Mouse (Mus musculus): Measurements from ENCODE around the gene E330009J07Rik. TPM values are rescaled to one million over a fixed set of nuclear protein-coding genes. Genes with fewer than 3 reads are reported as not detected.

Gene E330009J07Rik
- polyA plus RNA-seq (2016; fragmentation: Nextera tagmentation; extraction: Ambion mirVana) = 5.0 and 5.5 TPM in 2 replicates

DNA sequence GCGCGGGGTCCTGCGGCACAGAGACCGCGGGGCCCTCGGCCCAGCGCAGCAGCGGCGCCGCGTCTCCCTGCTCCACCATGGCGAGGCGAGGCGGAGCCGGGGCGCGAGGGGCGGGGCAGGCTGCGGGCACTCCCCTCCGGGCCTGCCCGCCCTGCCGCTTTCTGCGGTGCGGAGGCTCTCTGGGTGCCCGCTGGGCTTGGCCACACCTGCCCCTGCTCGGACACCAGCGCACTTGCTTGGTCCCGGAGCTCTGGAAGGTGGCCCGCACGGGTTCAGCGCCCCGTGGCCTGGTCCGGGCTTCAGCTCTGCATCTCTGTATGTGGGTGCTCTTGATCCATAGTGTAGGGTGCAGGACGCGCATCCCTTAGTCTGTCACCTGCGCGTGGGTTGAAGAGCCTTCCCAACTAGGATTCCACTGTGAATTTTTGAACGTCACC lies at the start of gene E330009J07Rik:
Gene E330009J07Rik, minus strand, starts transcription at position 89 of the 437 bp plus-strand sequence.
- Histone ChIP-seq H3K27ac (ENCODE audit: poor library complexity, severe bottlenecking) (no peak within 1 kb of the TSS), H3K9me3 (replicated peaks) (no peaks in the 10 kb centered on the region), H3K4me3 (peak within 1 kb of the TSS; percentile 66), H3K9ac (peak within 1 kb of the TSS; percentile 74), H3K4me1 (replicated peaks) (0 out of 2 replicates have a peak, but pooled peaks cover 6% of the 10 kb centered on the region), H3K36me3 (no peaks in the 10 kb centered on the region), H3K27me3 (replicated peaks) (peaks cover 24% of the 10 kb centered on the region), H3K4me2 (peak within 1 kb of the TSS; percentile 91)
- ATAC-seq (ENCODE audit: insufficient number of reproducible peaks, low FRiP score) = peak; percentile 89
- WGBS = 1% methylated on average over 38 of the region's 38 CpGs

DNA sequence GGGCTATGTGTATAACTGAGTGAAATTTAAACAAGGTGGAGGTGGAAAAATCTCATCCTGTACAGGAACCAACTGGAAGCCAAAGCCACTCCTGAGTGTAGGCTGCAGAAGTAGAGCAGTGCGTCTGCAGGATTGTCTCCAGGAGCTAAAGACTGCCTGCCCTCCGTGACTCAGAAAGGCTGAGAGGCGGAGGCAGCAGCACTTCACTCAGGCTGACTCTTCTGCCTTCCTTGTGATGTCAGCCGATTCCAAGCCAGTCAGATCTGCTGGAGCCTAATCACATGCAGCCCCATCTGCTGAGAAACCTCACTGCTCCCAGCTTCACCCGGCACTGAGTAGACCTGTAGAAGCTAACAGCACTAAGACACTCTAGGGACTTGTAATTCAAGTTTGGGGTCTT lies 46.4 kb upstream of the E330009J07Rik start:
- peaks cover 55% of the 10 kb centered on the region for H3K36me3 ChIP-seq
- 89% methylated on average over 5 of the region's 5 CpGs for WGBS
- no peaks in the 10 kb centered on the region for H3K9me3 ChIP-seq (replicated peaks)
- H3K4me3 ChIP-seq = no peak overlapping the region
- H3K9ac ChIP-seq = no peak overlapping the region
- no peak overlapping the region for H3K27ac ChIP-seq (ENCODE audit: poor library complexity, severe bottlenecking)
- H3K27me3 ChIP-seq (replicated peaks) = no peaks in the 10 kb centered on the region
- H3K4me1 ChIP-seq (replicated peaks) = no peaks in the 10 kb centered on the region
- no peak for ATAC-seq (ENCODE audit: insufficient number of reproducible peaks, low FRiP score)
- H3K4me2 ChIP-seq = no peak overlapping the region

DNA sequence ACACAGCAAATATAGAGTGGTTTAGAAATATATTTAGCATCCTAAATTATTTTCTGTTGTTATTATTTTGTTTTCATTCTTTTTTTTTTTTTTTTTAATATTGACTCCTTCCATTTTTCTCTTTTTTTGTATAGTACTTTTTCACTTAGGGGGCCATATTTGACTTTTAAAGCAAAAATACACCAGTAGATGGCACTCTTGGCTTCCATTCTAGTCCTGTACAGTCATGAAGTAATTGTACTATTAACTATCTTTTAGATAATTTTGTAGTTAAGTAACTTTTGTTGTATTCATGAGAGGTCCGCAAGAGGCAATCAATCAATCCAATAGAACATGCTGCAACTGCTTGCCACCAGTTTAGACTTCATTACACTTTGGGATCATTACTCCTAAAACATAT lies 43.8 kb upstream of the E330009J07Rik start:
- Histone ChIP-seq H3K9ac (no peak overlapping the region), H3K4me1 (replicated peaks) (no peaks in the 10 kb centered on the region), H3K4me2 (no peak overlapping the region), H3K36me3 (peaks cover 66% of the 10 kb centered on the region), H3K27me3 (replicated peaks) (no peaks in the 10 kb centered on the region), H3K27ac (ENCODE audit: poor library complexity, severe bottlenecking) (no peak overlapping the region), H3K4me3 (no peak overlapping the region), H3K9me3 (replicated peaks) (no peaks in the 10 kb centered on the region)
- 80% methylated on average over 1 of the region's 1 CpGs for WGBS
- no peak for ATAC-seq (ENCODE audit: insufficient number of reproducible peaks, low FRiP score)

DNA sequence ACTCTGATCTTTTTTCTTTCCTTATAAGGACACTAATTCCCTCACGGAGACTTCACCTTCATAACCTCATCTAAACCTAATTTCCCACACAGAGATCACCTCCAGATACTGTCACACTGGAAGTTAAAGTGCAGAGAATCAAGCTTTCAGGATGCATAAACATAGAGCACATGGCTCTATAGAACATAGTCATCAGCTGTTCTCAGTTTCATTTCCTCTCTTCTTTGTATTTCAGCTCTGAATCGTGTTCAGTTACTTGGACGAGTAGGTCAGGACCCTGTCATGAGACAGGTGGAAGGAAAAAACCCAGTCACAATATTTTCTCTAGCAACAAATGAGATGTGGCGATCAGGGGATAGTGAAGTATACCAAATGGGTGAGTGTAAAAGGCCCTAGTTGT lies 40.2 kb upstream of the E330009J07Rik start:
- H3K9me3 ChIP-seq (replicated peaks) = no peaks in the 10 kb centered on the region
- H3K27me3 ChIP-seq (replicated peaks) = no peaks in the 10 kb centered on the region
- no peak overlapping the region for H3K4me2 ChIP-seq
- peaks cover 4% of the 10 kb centered on the region for H3K4me1 ChIP-seq (replicated peaks)
- H3K9ac ChIP-seq = no peak overlapping the region
- 85% methylated on average over 4 of the region's 4 CpGs for WGBS
- H3K4me3 ChIP-seq = no peak overlapping the region
- no peak for ATAC-seq (ENCODE audit: insufficient number of reproducible peaks, low FRiP score)
- peaks cover 55% of the 10 kb centered on the region for H3K36me3 ChIP-seq
- no peak overlapping the region for H3K27ac ChIP-seq (ENCODE audit: poor library complexity, severe bottlenecking)

DNA sequence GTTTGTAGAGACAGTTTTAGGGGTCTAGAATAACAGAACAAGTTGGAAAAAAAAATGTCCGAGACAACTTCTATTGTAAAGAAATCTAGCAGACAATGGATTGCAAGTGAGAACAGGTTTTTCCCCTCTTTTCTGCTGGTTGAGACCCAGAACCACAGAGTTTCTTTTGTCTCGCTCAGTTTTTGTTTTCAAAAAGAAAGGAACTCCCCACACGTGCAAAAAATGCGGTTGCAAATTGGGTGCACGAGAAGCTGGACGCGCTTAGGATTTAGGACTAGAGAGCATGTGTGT lies 35.7 kb upstream of the E330009J07Rik start:
- Histone ChIP-seq H3K4me2 (peak overlapping the region; percentile 80), H3K36me3 (peaks cover 30% of the 10 kb centered on the region), H3K9ac (peak overlapping the region; percentile 84), H3K4me3 (peak overlapping the region; percentile 70), H3K9me3 (replicated peaks) (no peaks in the 10 kb centered on the region), H3K4me1 (replicated peaks) (peaks cover 4% of the 10 kb centered on the region), H3K27me3 (replicated peaks) (no peaks in the 10 kb centered on the region), H3K27ac (ENCODE audit: poor library complexity, severe bottlenecking) (peak overlapping the region; percentile 93)
- under 1% methylated on average over 7 of the region's 7 CpGs for WGBS
- ATAC-seq (ENCODE audit: insufficient number of reproducible peaks, low FRiP score) = no peak

DNA sequence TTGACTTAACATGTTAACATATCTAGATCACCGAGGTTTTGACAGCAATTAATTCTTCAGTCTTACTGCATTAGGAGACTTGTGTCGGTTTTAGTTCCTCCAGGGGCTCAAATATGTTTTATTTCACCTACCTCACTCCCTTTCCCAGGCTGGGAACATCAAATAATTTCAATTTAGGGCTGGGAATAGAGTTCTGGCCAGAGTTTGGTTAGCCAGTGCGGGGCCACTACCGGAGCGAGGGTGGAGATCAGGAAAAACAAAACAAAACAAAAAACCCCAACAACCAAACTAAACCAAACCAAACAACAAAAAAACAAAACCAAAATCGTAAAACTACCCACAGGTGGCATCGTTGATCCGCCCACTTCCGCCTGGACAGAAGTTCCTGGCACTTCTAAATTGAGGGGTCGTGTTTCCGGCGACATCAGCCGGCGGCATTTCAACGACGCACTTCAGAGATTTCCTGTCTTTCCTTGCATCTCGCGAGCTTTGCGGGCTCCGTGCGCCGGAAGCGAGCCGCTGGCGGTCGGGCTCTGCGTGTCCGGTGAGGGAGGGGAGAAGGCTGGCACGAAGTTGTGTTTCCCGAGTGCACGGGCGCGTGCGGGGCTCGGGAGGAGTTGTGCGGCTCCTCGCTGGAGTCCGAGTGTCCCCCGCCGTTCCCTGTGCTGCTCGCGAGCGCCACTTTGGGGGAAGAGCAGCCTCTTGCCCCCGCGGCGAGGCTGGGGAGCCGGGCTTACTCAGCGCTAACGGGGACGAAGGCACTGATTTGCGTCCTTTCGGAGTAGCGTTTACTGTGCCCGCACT lies 35.2 kb upstream of the E330009J07Rik start, which contains the start of gene Ssbp1:
Gene Ssbp1, plus strand, starts transcription at position 437 of the 804 bp plus-strand sequence.
- peak within 1 kb of the TSS; percentile 93 for H3K27ac ChIP-seq (ENCODE audit: poor library complexity, severe bottlenecking)
- under 1% methylated on average over 54 of the region's 54 CpGs for WGBS
- H3K36me3 ChIP-seq = peaks cover 26% of the 10 kb centered on the region
- peak; percentile 94 for ATAC-seq (ENCODE audit: insufficient number of reproducible peaks, low FRiP score)
- H3K4me3 ChIP-seq = peak within 1 kb of the TSS; percentile 70
- H3K4me2 ChIP-seq = peak within 1 kb of the TSS; percentile 80
- H3K27me3 ChIP-seq (replicated peaks) = no peaks in the 10 kb centered on the region
- H3K9ac ChIP-seq = peak within 1 kb of the TSS; percentile 84
- no peaks in the 10 kb centered on the region for H3K9me3 ChIP-seq (replicated peaks)
- peaks cover 4% of the 10 kb centered on the region for H3K4me1 ChIP-seq (replicated peaks)

DNA sequence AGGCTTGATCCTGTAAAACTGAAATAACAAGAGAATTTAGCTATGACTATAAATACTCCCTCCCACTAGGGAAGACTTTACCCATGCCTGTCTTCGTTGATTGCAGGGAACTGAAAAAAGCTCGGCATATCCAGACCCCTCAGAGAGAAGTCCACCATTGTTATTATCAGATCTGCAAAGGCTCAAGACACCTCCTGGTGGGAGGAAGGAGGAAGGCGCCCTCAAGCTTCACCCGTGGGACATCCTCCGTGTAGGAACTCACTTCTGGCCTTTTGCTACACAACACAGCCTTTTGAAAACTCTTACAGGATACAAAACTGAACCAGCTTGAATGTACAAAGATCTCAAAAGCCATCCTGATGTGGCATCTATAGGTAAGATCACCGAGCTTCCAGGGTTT lies 29.8 kb upstream of the E330009J07Rik start:
- 47% methylated on average over 6 of the region's 6 CpGs for WGBS
- H3K27me3 ChIP-seq (replicated peaks) = no peaks in the 10 kb centered on the region
- no peak for ATAC-seq (ENCODE audit: insufficient number of reproducible peaks, low FRiP score)
- no peak overlapping the region for H3K9ac ChIP-seq
- no peak overlapping the region for H3K27ac ChIP-seq (ENCODE audit: poor library complexity, severe bottlenecking)
- no peaks in the 10 kb centered on the region for H3K36me3 ChIP-seq
- no peaks in the 10 kb centered on the region for H3K4me1 ChIP-seq (replicated peaks)
- no peak overlapping the region for H3K4me3 ChIP-seq
- no peaks in the 10 kb centered on the region for H3K9me3 ChIP-seq (replicated peaks)
- no peak overlapping the region for H3K4me2 ChIP-seq

DNA sequence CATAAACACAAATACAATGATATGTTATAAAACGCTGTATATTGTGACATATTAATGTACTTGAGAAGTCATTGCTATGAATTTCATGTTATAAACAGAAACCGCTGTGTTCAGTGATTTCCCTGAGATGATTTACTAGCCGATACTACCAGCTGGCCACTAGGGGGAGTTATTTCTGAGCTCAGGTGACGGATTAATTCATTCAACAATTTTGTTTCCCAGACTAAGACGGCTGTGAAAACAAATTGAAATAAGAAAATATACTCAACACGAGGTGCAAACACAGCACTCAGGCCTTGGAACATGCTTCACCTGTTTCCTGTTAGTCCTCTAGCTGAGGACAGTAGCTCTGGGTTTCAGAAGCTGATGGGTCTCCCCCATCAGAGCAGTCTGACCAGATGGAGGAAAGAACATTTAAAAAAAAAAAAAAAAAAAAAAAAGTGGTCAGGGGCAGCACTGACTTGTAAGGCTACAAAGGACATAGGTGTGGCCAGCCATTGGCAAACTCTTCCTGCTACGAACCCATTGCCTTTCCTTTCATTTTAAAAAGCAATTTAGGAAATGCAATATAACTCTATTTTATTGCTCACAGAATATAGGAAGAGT lies 18.6 kb upstream of the E330009J07Rik start:
- WGBS = 23% methylated on average over 7 of the region's 7 CpGs
- no peaks in the 10 kb centered on the region for H3K9me3 ChIP-seq (replicated peaks)
- no peak overlapping the region for H3K4me2 ChIP-seq
- H3K27me3 ChIP-seq (replicated peaks) = no peaks in the 10 kb centered on the region
- H3K27ac ChIP-seq (ENCODE audit: poor library complexity, severe bottlenecking) = no peak overlapping the region
- no peak for ATAC-seq (ENCODE audit: insufficient number of reproducible peaks, low FRiP score)
- no peak overlapping the region for H3K4me3 ChIP-seq
- no peaks in the 10 kb centered on the region for H3K36me3 ChIP-seq
- H3K4me1 ChIP-seq (replicated peaks) = no peaks in the 10 kb centered on the region
- no peak overlapping the region for H3K9ac ChIP-seq

DNA sequence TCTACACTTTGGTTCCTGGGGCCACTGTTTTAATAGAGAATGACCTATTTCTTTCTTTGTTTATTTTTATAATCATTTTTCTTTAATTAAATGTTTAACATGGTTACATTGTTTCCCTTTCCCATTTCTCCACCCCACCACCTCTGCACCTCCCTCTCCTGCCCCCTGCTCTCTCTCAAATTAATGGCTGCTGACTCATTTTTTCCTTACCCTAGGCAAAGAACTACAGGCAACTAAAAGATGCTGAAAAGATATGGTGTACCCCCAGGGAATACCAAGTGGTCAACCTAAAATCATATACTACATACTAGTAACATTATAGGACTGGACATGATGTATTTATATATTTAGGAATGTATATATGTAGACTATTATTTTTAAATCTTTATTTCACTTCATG lies 12.7 kb upstream of the E330009J07Rik start:
- no peak for ATAC-seq (ENCODE audit: insufficient number of reproducible peaks, low FRiP score)
- peaks cover 4% of the 10 kb centered on the region; the same call in 1 of the 2 replicates for H3K27me3 ChIP-seq (replicated peaks)
- H3K36me3 ChIP-seq = no peaks in the 10 kb centered on the region
- H3K9ac ChIP-seq = no peak overlapping the region
- H3K4me3 ChIP-seq = no peak overlapping the region
- no peaks in the 10 kb centered on the region for H3K4me1 ChIP-seq (replicated peaks)
- H3K9me3 ChIP-seq (replicated peaks) = no peaks in the 10 kb centered on the region
- no peak overlapping the region for H3K27ac ChIP-seq (ENCODE audit: poor library complexity, severe bottlenecking)
- H3K4me2 ChIP-seq = no peak overlapping the region

DNA sequence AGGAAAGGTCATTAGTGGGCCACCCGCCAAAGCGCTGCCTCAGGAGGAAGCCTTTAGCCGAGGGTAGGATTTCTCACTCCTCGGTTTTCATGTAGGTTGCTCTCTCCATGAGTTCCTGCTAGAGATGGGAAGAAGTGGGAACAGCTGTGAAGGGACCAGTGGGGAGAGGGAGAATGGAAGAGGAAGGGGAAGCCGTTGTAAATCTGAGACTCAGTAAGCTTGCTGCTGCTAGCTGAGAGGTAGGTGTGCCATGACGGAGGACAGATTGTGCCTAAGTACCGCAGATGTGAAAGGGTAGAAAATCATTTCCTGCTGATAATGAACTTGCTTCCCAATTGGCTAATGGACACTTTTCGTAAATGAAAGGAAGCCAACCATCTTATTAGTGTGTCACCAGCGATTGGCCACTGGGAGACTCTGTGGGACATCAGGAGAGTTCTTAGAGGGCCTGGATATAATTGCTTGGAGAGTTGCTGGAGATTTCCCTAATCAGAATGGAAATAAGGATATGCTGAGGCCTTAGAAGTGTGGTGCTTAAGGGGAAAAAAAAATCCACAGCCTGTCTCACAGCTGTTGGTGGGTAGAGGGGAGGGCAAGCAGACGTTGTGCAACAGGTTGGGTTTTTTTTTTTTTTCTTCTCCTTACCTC lies 7.5 kb upstream of the E330009J07Rik start:
- H3K4me3 ChIP-seq = no peak overlapping the region
- H3K27me3 ChIP-seq (replicated peaks) = peaks cover 23% of the 10 kb centered on the region
- H3K36me3 ChIP-seq = no peaks in the 10 kb centered on the region
- 16% methylated on average over 10 of the region's 10 CpGs for whole genome bisulfite sequencing
- H3K4me1 ChIP-seq (replicated peaks) = no peaks in the 10 kb centered on the region
- no peak for ATAC-seq (ENCODE audit: insufficient number of reproducible peaks, low FRiP score)
- no peak overlapping the region for H3K4me2 ChIP-seq
- no peaks in the 10 kb centered on the region for H3K9me3 ChIP-seq (replicated peaks)
- no peak overlapping the region for H3K9ac ChIP-seq
- H3K27ac ChIP-seq (ENCODE audit: poor library complexity, severe bottlenecking) = no peak overlapping the region

DNA sequence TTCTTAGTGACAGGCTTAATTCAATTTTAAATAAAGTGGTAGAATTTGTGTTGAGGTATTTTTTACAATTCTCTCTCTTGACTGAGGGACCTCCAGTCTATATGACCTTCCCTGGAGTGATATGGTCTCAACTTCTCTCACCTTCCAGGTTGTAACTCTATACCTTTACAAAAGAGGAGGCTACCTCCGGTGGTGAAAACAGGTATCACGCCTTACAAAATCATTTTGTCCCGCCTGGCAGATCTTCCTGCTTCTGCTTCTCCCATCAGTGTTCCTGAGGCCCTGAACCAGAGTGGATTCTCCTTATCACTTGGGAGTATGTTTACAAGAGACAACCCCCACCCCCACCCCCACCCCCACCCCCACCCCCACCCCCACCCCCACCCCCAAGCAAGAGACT lies 5.8 kb upstream of the E330009J07Rik start:
- H3K27me3 ChIP-seq (replicated peaks) = peaks cover 28% of the 10 kb centered on the region
- H3K9ac ChIP-seq = no peak overlapping the region
- no peak overlapping the region for H3K4me2 ChIP-seq
- no peak overlapping the region for H3K4me3 ChIP-seq
- ATAC-seq (ENCODE audit: insufficient number of reproducible peaks, low FRiP score) = no peak
- no peaks in the 10 kb centered on the region for H3K4me1 ChIP-seq (replicated peaks)
- H3K9me3 ChIP-seq (replicated peaks) = no peaks in the 10 kb centered on the region
- WGBS = 29% methylated on average over 3 of the region's 3 CpGs
- no peaks in the 10 kb centered on the region for H3K36me3 ChIP-seq
- H3K27ac ChIP-seq (ENCODE audit: poor library complexity, severe bottlenecking) = no peak overlapping the region
